Mouse (Mus musculus) embryonic facial prominence, embryonic 15.5 days (tissue): ENCODE measurements around the gene Mtmr10. TPM values are rescaled to one million over a fixed set of nuclear protein-coding genes. Genes with fewer than 3 reads are reported as not detected.

ENCODE experiments used
- ATAC-seq: fragments of 200-750 bp; cut with Nextera tagmentation; 2 replicates; pipeline ENCODE4 v1.8.0; 2017; ENCODE audit warnings: low read depth, moderate TSS enrichment; ENCODE audit not compliant: insufficient number of reproducible peaks, low FRiP score, low TSS enrichment
- H3K27ac ChIP-seq: fragments of 300-500 bp; sonication (generic); replicated peaks from 2 replicates; pipeline ENCODE4 v1.5.1; 2015; ENCODE audit warnings: mild to moderate bottlenecking, inconsistent platforms
- H3K27me3 ChIP-seq: fragments of 300-500 bp; sonication (generic); 2 replicates; pipeline ENCODE4 v1.6.1; 2015; ENCODE audit warnings: inconsistent platforms
- H3K36me3 ChIP-seq: fragments of 300-500 bp; sonication (generic); 2 replicates; pipeline ENCODE4 v1.6.1; 2015; ENCODE audit warnings: mild to moderate bottlenecking, inconsistent platforms
- H3K4me1 ChIP-seq: fragments of 300-500 bp; sonication (generic); 2 replicates; pipeline ENCODE4 v1.6.1; 2015; ENCODE audit warnings: inconsistent platforms
- H3K4me2 ChIP-seq: fragments of 300-500 bp; sonication (generic); replicated peaks from 2 replicates; pipeline ENCODE4 v1.6.1; 2015; ENCODE audit warnings: mild to moderate bottlenecking, inconsistent platforms
- H3K4me3 ChIP-seq: fragments of 300-500 bp; sonication (generic); replicated peaks from 2 replicates; pipeline ENCODE4 v1.5.1; 2015; ENCODE audit warnings: mild to moderate bottlenecking, inconsistent platforms
- H3K9ac ChIP-seq: fragments of 300-500 bp; sonication (generic); 2 replicates; pipeline ENCODE4 v1.6.1; 2015; ENCODE audit warnings: inconsistent platforms
- H3K9me3 ChIP-seq: fragments of 300-500 bp; sonication (generic); replicated peaks from 2 replicates; pipeline ENCODE4 v1.6.1; 2016; ENCODE audit warnings: inconsistent platforms
- WGBS: fragments of 180-500 bp; shearing (Covaris S2); methylation state at CpG from one replicate; pipeline ENCODE4 v1.1.7; 2015; 5-methylcytosine and 5-hydroxymethylcytosine counted together
- polyA plus RNA-seq: library from polyadenylated mRNA; unstranded; fragments of >200 nt; fragmentation: Nextera tagmentation; extraction: Ambion mirVana; gene quantifications from 2 replicates; pipeline ENCODE4 v1.2.1, GENCODE M21; 2015

Mtmr10 gene
- polyA plus RNA-seq, 1 experiment from 2014 or later: 15.5 TPM

- WGBS: 91% methylated on average over 3 of the region's 3 CpGs
- Histone ChIP-seq H3K27ac (no peak overlapping the region), H3K4me3 (no peak overlapping the region), H3K27me3 (no peaks in the 10 kb centered on the region), H3K4me1 (no peaks in the 10 kb centered on the region), H3K9ac (no peak overlapping the region), H3K4me2 (no peak overlapping the region), H3K36me3 (no peaks in the 10 kb centered on the region), H3K9me3 (no peaks in the 10 kb centered on the region)
- ATAC-seq: no peak
Observed at GRCm38 (mm10) chr7:64253736-64254135, 33.7 kb upstream of the Mtmr10 start.

- no peaks in the 10 kb centered on the region for H3K9me3 ChIP-seq
- no peak for ATAC-seq
- H3K4me2 ChIP-seq: no peak overlapping the region
- 0 out of 2 replicates have a peak, but pooled peaks cover 3% of the 10 kb centered on the region for H3K4me1 ChIP-seq
- no peak overlapping the region for H3K9ac ChIP-seq
- H3K27ac ChIP-seq: peak overlapping the region; percentile 67
- H3K36me3 ChIP-seq: no peaks in the 10 kb centered on the region
- 64% methylated on average over 13 of the region's 13 CpGs for WGBS
- no peak overlapping the region for H3K4me3 ChIP-seq
- 0 out of 2 replicates have a peak, but pooled peaks cover 5% of the 10 kb centered on the region for H3K27me3 ChIP-seq
Observed at GRCm38 (mm10) chr7:64265502-64266279, 21.8 kb upstream of the Mtmr10 start.

DNA sequence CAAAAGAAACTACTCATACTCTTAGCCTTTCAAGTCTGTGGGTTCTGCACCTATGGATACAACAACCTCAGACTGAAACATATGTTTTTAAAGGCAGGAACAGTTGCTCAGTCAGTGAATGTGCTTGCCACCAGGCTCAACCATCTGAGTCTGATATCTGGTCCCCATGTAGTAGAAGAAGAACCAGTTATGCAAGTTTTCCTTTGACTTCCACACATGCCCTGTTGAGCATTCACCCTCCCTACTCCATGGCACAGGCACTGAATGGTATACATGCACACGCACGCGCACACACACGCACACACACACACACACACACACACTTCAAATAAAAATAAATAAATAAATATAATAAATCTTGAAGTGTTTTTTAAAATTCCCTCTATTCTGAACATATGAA is 20.9 kb upstream of the Mtmr10 start:
- no peak for ATAC-seq
- H3K9ac ChIP-seq: no peak overlapping the region

DNA sequence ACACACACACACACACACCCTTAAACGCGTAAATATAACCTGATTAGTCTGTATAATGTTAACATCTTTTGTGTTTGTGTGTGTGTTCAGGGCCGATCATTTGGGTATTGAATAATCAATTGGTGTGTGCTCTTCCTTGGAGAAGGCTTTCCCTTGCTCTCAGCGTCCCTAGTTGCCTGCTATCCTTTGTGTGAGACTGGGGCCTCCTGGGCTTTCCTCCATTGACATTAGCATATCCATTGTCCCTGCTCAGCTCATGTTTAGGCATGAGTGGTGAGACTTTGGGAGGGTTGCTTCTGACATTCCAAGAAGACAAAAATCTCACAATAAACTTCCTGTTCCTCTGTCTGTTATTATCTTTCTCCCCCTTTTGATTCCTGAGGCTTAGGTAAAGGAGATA is 15.5 kb upstream of the Mtmr10 start:
- no peak overlapping the region for H3K4me3 ChIP-seq
- no peaks in the 10 kb centered on the region; the same call in 1 of the 2 replicates for H3K4me1 ChIP-seq
- H3K36me3 ChIP-seq: no peaks in the 10 kb centered on the region
- ATAC-seq: no peak
- no peak overlapping the region for H3K27ac ChIP-seq
- H3K9me3 ChIP-seq: no peaks in the 10 kb centered on the region
- 0 out of 2 replicates have a peak, but pooled peaks cover 5% of the 10 kb centered on the region for H3K27me3 ChIP-seq
- 40% methylated on average over 4 of the region's 4 CpGs for WGBS
- no peak overlapping the region for H3K9ac ChIP-seq
- no peak overlapping the region for H3K4me2 ChIP-seq

More for the DNA sequence above, 20.9 kb upstream of the Mtmr10 start:
- no peaks in the 10 kb centered on the region for H3K9me3 ChIP-seq
- no peak overlapping the region for H3K4me3 ChIP-seq
- H3K36me3 ChIP-seq: no peaks in the 10 kb centered on the region
- no peak overlapping the region for H3K4me2 ChIP-seq
- WGBS: 72% methylated on average over 4 of the region's 4 CpGs
- 0 out of 2 replicates have a peak, but pooled peaks cover 3% of the 10 kb centered on the region for H3K4me1 ChIP-seq
- no peak overlapping the region for H3K27ac ChIP-seq
- 0 out of 2 replicates have a peak, but pooled peaks cover 5% of the 10 kb centered on the region for H3K27me3 ChIP-seq

GRCm38 (mm10) chr7:64275518-64275917 is 11.9 kb upstream of the Mtmr10 start:
- ATAC-seq: no peak
- 77% methylated on average over 4 of the region's 4 CpGs for WGBS
- Histone ChIP-seq H3K27ac (no peak overlapping the region), H3K4me1 (no peaks in the 10 kb centered on the region; the same call in 1 of the 2 replicates), H3K9me3 (no peaks in the 10 kb centered on the region), H3K4me3 (no peak overlapping the region), H3K4me2 (no peak overlapping the region), H3K27me3 (no peaks in the 10 kb centered on the region), H3K36me3 (no peaks in the 10 kb centered on the region), H3K9ac (no peak overlapping the region)

- H3K4me3 ChIP-seq: no peak overlapping the region
- 41% methylated on average over 6 of the region's 6 CpGs for WGBS
- no peak for ATAC-seq
- no peaks in the 10 kb centered on the region for H3K27me3 ChIP-seq
- H3K4me2 ChIP-seq: no peak overlapping the region
- no peaks in the 10 kb centered on the region for H3K36me3 ChIP-seq
- H3K9ac ChIP-seq: no peak overlapping the region
- H3K4me1 ChIP-seq: no peaks in the 10 kb centered on the region; the same call in 1 of the 2 replicates
- no peak overlapping the region for H3K27ac ChIP-seq
- no peaks in the 10 kb centered on the region for H3K9me3 ChIP-seq
Observed at GRCm38 (mm10) chr7:64276921-64277320, 10.5 kb upstream of the Mtmr10 start.

DNA sequence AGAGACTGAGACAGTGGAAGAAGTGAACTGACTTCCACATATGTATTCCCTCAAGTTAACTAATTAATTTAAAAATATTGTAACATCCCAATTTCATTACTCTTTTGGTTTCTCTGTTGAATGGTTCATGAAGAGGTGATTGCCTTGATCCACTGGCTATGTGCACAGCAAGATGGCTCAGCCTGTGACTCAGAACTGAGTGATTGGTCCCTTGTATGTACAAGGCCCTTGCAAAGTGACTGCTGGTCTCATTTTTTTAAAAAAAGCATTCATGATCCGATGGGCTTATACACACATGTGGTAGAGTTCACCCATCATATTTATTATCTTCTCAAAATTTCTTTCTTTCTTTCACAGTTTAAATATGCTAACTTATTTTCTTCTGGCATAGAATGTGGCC is 8.9 kb upstream of the Mtmr10 start:
- no peaks in the 10 kb centered on the region; the same call in 1 of the 2 replicates for H3K4me1 ChIP-seq
- 85% methylated on average over 1 of the region's 1 CpGs for WGBS
- no peak for ATAC-seq

GRCm38 (mm10) chr7:64279548-64279947 is 7.9 kb upstream of the Mtmr10 start:
- no peak for ATAC-seq
- Histone ChIP-seq H3K4me1 (no peaks in the 10 kb centered on the region; the same call in 1 of the 2 replicates), H3K9me3 (no peaks in the 10 kb centered on the region), H3K27ac (no peak overlapping the region), H3K36me3 (no peaks in the 10 kb centered on the region), H3K9ac (no peak overlapping the region), H3K4me3 (no peak overlapping the region), H3K27me3 (no peaks in the 10 kb centered on the region), H3K4me2 (no peak overlapping the region)
- 87% methylated on average over 3 of the region's 3 CpGs for WGBS

More for the DNA sequence above, 8.9 kb upstream of the Mtmr10 start:
- Histone ChIP-seq H3K27me3 (no peaks in the 10 kb centered on the region), H3K36me3 (no peaks in the 10 kb centered on the region), H3K4me2 (no peak overlapping the region), H3K9me3 (no peaks in the 10 kb centered on the region), H3K4me3 (no peak overlapping the region), H3K27ac (no peak overlapping the region), H3K9ac (no peak overlapping the region)

DNA sequence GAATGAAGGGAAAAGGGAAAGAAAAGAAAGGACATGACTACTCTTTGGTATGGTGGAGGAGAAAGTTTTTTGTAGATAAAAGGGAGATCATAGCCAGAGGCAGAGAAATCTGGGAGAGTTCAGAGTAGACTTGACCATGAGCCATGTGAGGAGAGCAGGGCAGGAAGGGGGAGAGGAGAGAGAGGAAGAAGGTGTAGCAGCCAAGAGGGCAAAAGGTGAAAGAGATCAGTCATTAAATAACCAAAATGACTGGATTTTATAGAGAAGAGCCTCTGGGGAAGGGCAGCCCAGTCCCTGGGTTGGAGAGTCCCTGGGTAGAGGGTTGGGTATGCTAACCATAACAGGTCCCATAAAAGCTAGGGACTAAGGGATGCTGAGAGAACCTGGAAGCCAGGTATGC is 887 bp upstream of the Mtmr10 start:
- H3K36me3 ChIP-seq: no peaks in the 10 kb centered on the region
- no peaks in the 10 kb centered on the region for H3K27me3 ChIP-seq
- H3K4me1 ChIP-seq: peaks cover 8% of the 10 kb centered on the region
- no peak overlapping the region for H3K27ac ChIP-seq
- ATAC-seq: no peak
- no peak overlapping the region for H3K9ac ChIP-seq
- peak overlapping the region; percentile 71 for H3K4me3 ChIP-seq
- no peaks in the 10 kb centered on the region for H3K9me3 ChIP-seq
- H3K4me2 ChIP-seq: peak overlapping the region; percentile 61

- Histone ChIP-seq H3K4me1 (peaks cover 8% of the 10 kb centered on the region), H3K9ac (no peak overlapping the region), H3K36me3 (no peaks in the 10 kb centered on the region), H3K27ac (no peak overlapping the region), H3K4me3 (no peak overlapping the region), H3K27me3 (no peaks in the 10 kb centered on the region), H3K9me3 (no peaks in the 10 kb centered on the region), H3K4me2 (no peak overlapping the region)
- 89% methylated on average over 7 of the region's 7 CpGs for WGBS
- no peak for ATAC-seq
Observed at GRCm38 (mm10) chr7:64289416-64289815, 2.0 kb downstream of the Mtmr10 start.

GRCm38 (mm10) chr7:64290431-64290830 is 3.0 kb downstream of the Mtmr10 start:
- Histone ChIP-seq H3K9me3 (no peaks in the 10 kb centered on the region), H3K36me3 (no peaks in the 10 kb centered on the region), H3K9ac (no peak overlapping the region), H3K27me3 (no peaks in the 10 kb centered on the region), H3K4me1 (peaks cover 8% of the 10 kb centered on the region), H3K4me3 (no peak overlapping the region), H3K4me2 (no peak overlapping the region), H3K27ac (no peak overlapping the region)
- no peak for ATAC-seq
- WGBS: 73% methylated on average over 6 of the region's 6 CpGs

DNA sequence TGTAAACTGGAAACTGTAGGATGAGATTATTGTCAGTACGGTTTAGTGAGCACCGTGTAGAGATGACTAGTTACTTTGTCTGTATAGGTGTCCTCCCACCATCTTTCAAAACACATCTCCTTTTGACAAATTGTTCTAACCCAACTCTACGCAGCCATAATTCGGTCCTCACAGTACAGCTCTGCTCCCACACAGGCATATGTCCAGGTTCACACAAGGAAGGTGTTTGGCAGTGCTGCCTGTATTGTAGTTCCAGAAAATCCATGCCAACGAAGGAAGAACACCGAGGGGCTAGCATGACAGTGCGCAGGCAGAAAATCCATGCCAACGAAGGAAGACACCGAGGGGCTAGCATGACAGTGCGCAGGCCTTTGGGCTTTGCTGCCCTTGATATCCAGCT is 4.3 kb downstream of the Mtmr10 start:
- no peak overlapping the region for H3K4me2 ChIP-seq
- no peak overlapping the region for H3K27ac ChIP-seq
- H3K9ac ChIP-seq: no peak overlapping the region
- 90% methylated on average over 10 of the region's 10 CpGs for WGBS
- ATAC-seq: no peak
- no peak overlapping the region for H3K4me3 ChIP-seq
- H3K36me3 ChIP-seq: no peaks in the 10 kb centered on the region
- H3K9me3 ChIP-seq: no peaks in the 10 kb centered on the region
- H3K4me1 ChIP-seq: peaks cover 8% of the 10 kb centered on the region
- H3K27me3 ChIP-seq: no peaks in the 10 kb centered on the region
